Mouse (Mus musculus): Measurements from ENCODE around the gene Hfe2.

The Hfe2 gene

GRCm38 (mm10) chr3:96573611-96574511 is 48.9 kb downstream of the Hfe2 start:
- DNase-seq (ENCODE audit: low spot score): no peak

GRCm38 (mm10) chr3:96575272-96575984 is 50.5 kb downstream of the Hfe2 start:
- no peak for DNase-seq (ENCODE audit: low spot score)

GRCm38 (mm10) chr3:96576005-96576658 is 51.2 kb downstream of the Hfe2 start:
- no peak for DNase-seq (ENCODE audit: low spot score)

GRCm38 (mm10) chr3:96576690-96577541 is 51.9 kb downstream of the Hfe2 start, which contains the start of gene Gm16253:
TSS of gene Gm16253 (plus strand) at chr3:96576984.
- peak; percentile 81 for DNase-seq (ENCODE audit: low spot score)

- no peak for DNase-seq (ENCODE audit: low spot score)
Observed at GRCm38 (mm10) chr3:96577566-96577965, 52.6 kb downstream of the Hfe2 start.

Data from ovary, postnatal 14 days (tissue).